Mouse (Mus musculus): ENCODE measurements at regions not wholly inside any gene's neighbourhood (a gene's known extent, or its start where the extent isn't known, plus 50 kb on each side); places are given as distances from the start of the nearest gene placed in this dataset.

DNA sequence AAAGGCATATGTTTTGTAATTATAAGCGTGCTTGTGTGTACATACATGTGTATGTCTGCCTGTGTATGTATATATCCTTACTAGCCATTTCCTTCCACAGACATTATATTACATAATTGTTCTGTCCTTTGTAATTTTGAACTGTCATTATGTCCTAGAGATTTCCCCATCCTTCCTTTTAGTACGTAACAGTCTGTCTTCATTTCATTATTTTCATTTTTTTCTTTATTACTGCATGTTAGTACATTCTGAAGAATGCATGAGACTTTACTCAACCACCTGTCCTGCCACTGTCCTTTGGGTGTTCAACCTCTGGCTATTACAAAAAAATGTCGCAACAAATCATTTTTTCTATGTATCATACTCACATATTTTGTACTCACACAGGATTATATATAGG lies 292.2 kb upstream of the Pik3r1 start:
- TF ChIP-seq CTCF (IDR thresholded peaks at IDR 0.05; ENCODE audit: borderline replicate concordance, control insufficient read depth, extremely low read depth, insufficient read depth, low read length, poor library complexity) = no peak
- TF ChIP-seq POLR2A (IDR thresholded peaks at IDR 0.05; ENCODE audit: control insufficient read depth, extremely low read depth, insufficient read depth, low read length, poor library complexity) = no peak
